Mouse (Mus musculus): ENCODE measurements around the gene Twnk. TPM values are rescaled to one million over a fixed set of nuclear protein-coding genes. Genes with fewer than 3 reads are reported as not detected.

The Twnk gene
- polyA plus RNA-seq, 1 experiment = 2.0 TPM

DNA sequence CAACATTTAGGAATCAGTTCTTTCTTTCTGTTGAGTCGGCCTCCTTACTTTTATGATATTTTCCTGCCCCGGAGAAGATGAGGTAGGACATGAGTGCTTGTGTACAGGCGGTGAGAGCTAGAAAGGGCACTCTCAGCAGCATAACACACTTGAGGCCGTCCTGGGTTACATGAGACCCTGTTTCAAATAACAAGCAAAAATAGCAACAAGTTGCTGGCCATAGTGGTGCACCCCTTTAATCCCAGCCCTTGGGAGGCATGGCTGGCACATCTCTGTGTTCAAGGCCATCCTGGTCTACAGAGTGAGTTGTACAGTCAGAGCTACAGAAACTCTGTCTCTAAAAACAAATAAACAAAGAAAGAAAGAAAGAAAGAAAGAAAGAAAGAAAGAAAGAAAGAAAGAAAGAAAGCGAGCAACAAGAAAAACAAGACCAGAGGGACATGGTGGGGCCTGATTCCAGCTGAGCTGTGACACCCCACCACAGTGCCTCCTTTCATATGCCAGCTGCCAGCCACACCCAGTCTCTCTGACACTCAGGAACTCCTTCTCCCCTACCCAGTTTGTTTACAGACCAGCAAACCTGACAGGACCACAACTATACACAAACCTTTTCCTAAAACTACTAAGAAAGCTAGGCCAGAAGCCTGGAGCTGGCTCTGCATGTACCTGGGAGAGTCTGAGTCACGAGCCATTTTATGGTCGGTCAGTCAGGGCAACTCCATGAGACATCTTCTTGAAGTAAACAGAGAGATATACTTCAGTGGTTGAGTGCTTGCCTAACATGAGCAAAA, 51.6 kb downstream of the Twnk start:
- TF ChIP-seq GATA1 (IDR thresholded peaks at IDR 0.05; ENCODE audit: borderline replicate concordance, low read length) = no peak
- TF ChIP-seq FLI1 (IDR thresholded peaks at IDR 0.05; ENCODE audit: low read length) = no peak
- peaks cover 23% of the 10 kb centered on the region for H3K36me3 ChIP-seq (replicated peaks; ENCODE audit: low read length)
- peak overlapping the region; percentile 79 for H3K4me3 ChIP-seq (replicated peaks)
- no peaks in the 10 kb centered on the region for H3K9me3 ChIP-seq
- no peaks in the 10 kb centered on the region for H3K27me3 ChIP-seq (replicated peaks)
- peaks cover 77% of the 10 kb centered on the region for H3K4me1 ChIP-seq

DNA sequence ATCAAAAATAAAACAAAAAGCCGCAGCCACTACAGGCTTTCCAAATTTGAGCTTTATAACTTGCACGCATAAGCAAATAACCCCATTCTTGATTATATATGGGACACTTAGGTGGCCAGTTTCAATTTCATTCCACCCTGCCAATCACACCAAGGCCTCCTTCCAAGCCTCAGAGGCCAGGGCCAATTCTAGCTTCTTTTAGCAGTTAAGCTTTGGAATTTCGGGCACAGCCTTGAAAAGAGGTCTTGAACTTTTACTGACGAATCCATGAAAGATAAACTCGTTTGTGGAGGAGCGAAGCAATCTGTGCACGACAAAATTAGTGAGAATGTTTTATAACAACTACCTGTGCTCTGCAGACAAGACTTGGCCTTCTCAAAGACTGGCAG, 52.3 kb downstream of the Twnk start:
- H3K27me3 ChIP-seq (replicated peaks) = no peaks in the 10 kb centered on the region

DNA sequence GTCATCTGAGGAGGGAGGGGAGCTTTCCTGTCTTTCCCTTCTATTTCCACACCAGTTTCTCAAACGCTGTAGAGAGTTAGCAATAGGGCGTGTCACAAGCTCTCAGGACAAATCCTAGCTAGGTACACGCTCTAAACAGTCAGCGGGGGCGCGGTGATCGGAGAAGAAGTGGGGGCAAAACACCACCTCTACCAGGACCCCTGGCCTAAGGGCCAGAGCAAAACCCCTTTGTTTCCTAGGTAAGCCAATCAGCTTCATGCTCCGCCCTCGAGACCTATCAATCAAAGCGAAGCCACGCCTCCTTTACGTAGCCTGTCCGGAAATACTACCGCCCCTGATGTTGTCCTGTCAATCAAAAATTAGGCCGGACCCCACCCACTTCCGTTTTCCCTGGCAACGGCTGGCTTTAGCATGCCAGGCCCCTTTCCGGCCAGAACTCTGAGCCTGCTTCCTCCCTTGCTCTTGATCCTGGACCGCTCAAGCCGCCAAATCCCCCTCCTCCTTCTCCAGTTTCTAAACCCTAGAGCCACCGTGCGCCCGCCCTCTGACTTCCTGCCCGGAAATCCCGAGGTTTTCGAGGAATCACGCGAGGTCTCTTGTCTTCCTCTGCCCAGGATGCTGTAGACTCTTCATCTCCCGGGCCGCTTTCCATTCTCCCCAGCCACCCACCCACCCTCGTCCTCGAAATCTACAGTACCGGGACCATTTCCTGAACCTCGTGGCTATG, 52.8 kb downstream of the Twnk start:
- Histone ChIP-seq H3K36me3 (replicated peaks; ENCODE audit: low read length) (peaks cover 16% of the 10 kb centered on the region), H3K27me3 (replicated peaks) (no peaks in the 10 kb centered on the region), H3K4me1 (peaks cover 70% of the 10 kb centered on the region), H3K9me3 (peaks cover 5% of the 10 kb centered on the region; the same call in 1 of the 2 replicates), H3K4me3 (replicated peaks) (peak overlapping the region; percentile 97)
- TF ChIP-seq GATA1 (IDR thresholded peaks at IDR 0.05; ENCODE audit: borderline replicate concordance, low read length) (no peak), FLI1 (IDR thresholded peaks at IDR 0.05; ENCODE audit: low read length) (peak; percentile 94)

More for the DNA sequence above, 52.3 kb downstream of the Twnk start:
- Histone ChIP-seq H3K9me3 (peaks cover 5% of the 10 kb centered on the region; the same call in 1 of the 2 replicates), H3K4me1 (peaks cover 76% of the 10 kb centered on the region), H3K4me3 (replicated peaks) (peak overlapping the region; percentile 97), H3K36me3 (replicated peaks; ENCODE audit: low read length) (peaks cover 22% of the 10 kb centered on the region)
- no peak for TF ChIP-seq GATA1 (IDR thresholded peaks at IDR 0.05; ENCODE audit: borderline replicate concordance, low read length)
- no peak for TF ChIP-seq FLI1 (IDR thresholded peaks at IDR 0.05; ENCODE audit: low read length)

DNA sequence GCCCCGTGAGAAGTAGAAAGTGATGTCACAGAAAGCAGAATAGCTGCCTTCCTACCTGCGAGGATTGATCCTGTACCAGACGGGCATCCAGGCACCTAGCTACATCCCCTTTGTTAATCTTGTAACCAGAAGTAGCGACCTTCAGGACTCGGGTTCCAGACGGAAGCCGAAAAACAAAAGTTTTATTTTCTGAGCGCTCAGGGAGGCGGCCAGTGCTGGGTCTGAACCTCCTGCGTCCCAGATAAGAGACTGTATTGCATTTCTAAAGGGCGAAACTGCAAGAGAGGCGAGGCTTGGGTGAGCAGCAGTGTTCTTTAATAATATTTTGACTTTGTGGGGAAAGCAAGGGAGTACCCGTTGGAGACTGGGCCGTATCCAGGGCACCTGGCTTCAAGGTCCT, 53.4 kb downstream of the Twnk start:
- peaks cover 69% of the 10 kb centered on the region for H3K4me1 ChIP-seq

More for the DNA sequence above, 53.4 kb downstream of the Twnk start:
- peaks cover 12% of the 10 kb centered on the region for H3K36me3 ChIP-seq (replicated peaks; ENCODE audit: low read length)
- peak overlapping the region; percentile 97 for H3K4me3 ChIP-seq (replicated peaks)
- no peaks in the 10 kb centered on the region for H3K27me3 ChIP-seq (replicated peaks)
- peaks cover 5% of the 10 kb centered on the region; the same call in 1 of the 2 replicates for H3K9me3 ChIP-seq
- TF ChIP-seq FLI1 (IDR thresholded peaks at IDR 0.05; ENCODE audit: low read length) (no peak), GATA1 (IDR thresholded peaks at IDR 0.05; ENCODE audit: borderline replicate concordance, low read length) (no peak)

Other genes with a start within 250 kb of the Twnk start
- not detected in 2 replicates for gene Pax2, start 249.6 kb upstream of the Twnk start, polyA plus RNA-seq (2012; ENCODE audit: insufficient read depth, low replicate concordance)
- gene Slf2, start 74.5 kb upstream of the Twnk start, polyA plus RNA-seq (2012; ENCODE audit: insufficient read depth, low replicate concordance) = 5.7 and 9.2 TPM in 2 replicates
- gene Sema4g, start 16.6 kb upstream of the Twnk start, polyA plus RNA-seq (2012; ENCODE audit: insufficient read depth, low replicate concordance) = 0.53 TPM in 1 of 2 replicates, not detected in the other
- gene Mrpl43, start 779 bp downstream of the Twnk start, polyA plus RNA-seq (2012; ENCODE audit: insufficient read depth, low replicate concordance) = 76.4 and 192 TPM in 2 replicates
- gene Lzts2, start 8.8 kb downstream of the Twnk start, polyA plus RNA-seq (2012; ENCODE audit: insufficient read depth, low replicate concordance) = 59.9 and 91.6 TPM in 2 replicates
- gene Pdzd7, start 40.1 kb downstream of the Twnk start, polyA plus RNA-seq (2012; ENCODE audit: insufficient read depth, low replicate concordance) = 0.02 TPM in 1 of 2 replicates, not detected in the other
- 4.4 TPM in 2 replicates for gene Sfxn3, start 41.8 kb downstream of the Twnk start, polyA plus RNA-seq (2012; ENCODE audit: insufficient read depth, low replicate concordance)
- 0.54 TPM in 1 of 2 replicates, not detected in the other for gene Kazald1, start 69.6 kb downstream of the Twnk start, polyA plus RNA-seq (2012; ENCODE audit: insufficient read depth, low replicate concordance)
- not detected in 2 replicates for gene Tlx1, start 145.0 kb downstream of the Twnk start, polyA plus RNA-seq (2012; ENCODE audit: insufficient read depth, low replicate concordance)
- 0.34 TPM in 1 of 2 replicates, not detected in the other for gene Lbx1, start 230.1 kb downstream of the Twnk start, polyA plus RNA-seq (2012; ENCODE audit: insufficient read depth, low replicate concordance)